Mouse (Mus musculus): ENCODE data around the gene Shank1.

Gene Shank1

DNA sequence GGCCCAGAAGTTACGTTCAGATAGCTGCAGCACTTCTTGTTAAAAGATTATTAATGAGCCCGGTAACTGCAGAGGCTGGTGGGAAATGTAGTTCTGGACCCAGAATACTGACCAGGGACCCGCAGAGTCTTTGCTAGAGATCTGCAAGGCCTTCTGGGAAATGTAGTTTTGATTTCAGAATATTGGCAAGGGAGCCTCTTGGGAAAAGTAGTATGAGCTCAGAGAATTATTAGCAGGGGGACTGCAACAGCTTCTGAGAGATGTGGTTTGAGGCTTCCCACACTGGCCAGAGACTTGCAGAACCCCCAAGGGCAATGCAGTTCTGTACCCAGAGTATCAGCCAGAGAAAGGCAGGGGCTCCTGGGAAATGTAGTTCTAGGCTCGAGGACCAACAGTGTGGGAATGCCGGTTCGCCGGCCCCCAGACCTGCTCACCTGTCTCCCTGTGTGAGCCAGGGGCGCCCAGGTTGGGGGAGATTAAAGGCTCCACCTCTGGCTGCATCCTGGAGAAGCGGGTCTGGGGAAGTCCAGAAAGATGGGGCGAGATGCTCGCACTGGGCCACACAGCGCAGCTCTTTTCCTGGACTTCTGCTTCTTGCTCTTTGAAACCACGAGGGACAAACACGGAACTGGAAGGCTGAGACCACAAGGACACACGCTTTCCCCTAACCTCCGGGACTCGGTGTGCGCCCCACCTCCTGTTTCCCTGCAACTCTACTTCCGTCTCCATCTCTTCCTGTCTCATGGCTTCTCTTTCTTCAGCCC, 64.0 kb downstream of the Shank1 start:
- DNase-seq (ENCODE audit: low read depth, low spot score) = peak; percentile 87

DNA sequence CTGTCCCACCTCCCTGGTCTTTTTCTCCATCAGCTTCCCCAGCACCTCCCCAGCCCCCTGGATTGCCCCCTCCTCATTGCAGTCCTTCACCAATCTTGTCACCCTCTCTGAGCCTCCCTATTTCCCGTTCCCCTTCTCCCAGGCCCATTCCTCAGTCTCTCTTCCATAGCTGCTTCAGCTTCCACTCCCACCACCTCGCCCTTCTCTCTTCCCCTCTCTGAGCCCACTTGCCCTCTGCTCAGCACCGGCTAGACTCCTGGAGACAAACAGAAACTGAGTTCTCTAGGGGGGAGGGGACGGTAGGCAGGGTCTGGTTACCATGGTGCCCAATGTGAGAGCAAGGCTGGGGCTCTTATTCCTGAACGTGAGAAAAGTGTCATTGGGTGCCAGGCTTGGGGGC, 64.7 kb downstream of the Shank1 start:
- DNase-seq (ENCODE audit: low read depth, low spot score) = no peak

DNA sequence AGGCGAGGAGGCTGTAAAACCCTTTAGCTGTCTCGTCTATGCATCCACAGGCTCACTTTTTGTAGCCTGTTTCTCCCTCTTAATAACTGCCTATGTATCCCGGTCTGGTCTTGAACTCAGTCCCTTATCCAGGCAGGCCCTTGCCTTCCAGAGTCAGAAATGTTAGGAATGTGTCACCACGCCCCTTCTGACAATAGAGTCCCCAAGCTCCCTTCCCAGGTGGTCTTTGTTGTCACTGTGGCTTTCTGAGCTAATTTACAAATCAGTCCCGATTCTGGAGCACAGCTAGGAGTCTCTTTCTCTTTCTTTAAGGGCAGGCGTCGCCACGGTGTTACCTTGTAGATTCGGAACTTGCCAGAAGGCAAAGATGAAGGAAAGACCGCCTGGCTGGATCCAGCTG, 65.2 kb downstream of the Shank1 start:
- no peak for DNase-seq (ENCODE audit: low read depth, low spot score)

DNA sequence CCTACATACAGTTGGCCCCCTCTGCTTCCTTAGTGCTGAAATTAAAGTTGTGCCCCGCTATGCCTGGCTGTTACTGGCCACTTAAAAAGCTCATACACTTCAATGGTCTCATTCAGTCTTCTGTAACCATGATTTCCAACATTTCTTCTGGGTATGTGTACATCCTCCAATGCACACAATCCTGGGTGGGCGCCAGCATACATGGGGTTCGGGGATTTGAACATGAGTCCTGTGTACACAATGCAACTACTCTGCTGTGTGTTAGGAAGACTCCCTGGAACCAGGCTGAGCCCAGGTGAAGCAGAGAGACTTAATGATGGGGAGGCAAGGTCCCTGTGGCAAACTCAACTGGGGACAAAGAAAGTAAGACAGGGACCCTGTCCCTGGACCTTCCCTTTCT, 65.7 kb downstream of the Shank1 start:
- no peak for DNase-seq (ENCODE audit: low read depth, low spot score)

- no peak for DNase-seq (ENCODE audit: low read depth, low spot score)
Measured at GRCm38 (mm10) chr7:44378290-44378689, 68.2 kb downstream of the Shank1 start.

GRCm38 (mm10) chr7:44382541-44382940, 72.5 kb downstream of the Shank1 start:
- DNase-seq (ENCODE audit: low read depth, low spot score) = no peak

GRCm38 (mm10) chr7:44383980-44384715, 74.1 kb downstream of the Shank1 start, which contains the start of gene Syt3:
Gene Syt3 (plus strand): TSS chr7:44384102.
- peak; percentile 65 for DNase-seq (ENCODE audit: low read depth, low spot score)

- DNase-seq (ENCODE audit: low read depth, low spot score) = no peak
Measured at GRCm38 (mm10) chr7:44384716-44385059, 74.6 kb downstream of the Shank1 start.

GRCm38 (mm10) chr7:44385720-44386119, 75.7 kb downstream of the Shank1 start, which contains the start of gene 1700008O03Rik:
Gene 1700008O03Rik (minus strand): TSS chr7:44385820.
- no peak for DNase-seq (ENCODE audit: low read depth, low spot score)

GRCm38 (mm10) chr7:44391831-44392230, 81.8 kb downstream of the Shank1 start:
- DNase-seq (ENCODE audit: low read depth, low spot score) = no peak

DNA sequence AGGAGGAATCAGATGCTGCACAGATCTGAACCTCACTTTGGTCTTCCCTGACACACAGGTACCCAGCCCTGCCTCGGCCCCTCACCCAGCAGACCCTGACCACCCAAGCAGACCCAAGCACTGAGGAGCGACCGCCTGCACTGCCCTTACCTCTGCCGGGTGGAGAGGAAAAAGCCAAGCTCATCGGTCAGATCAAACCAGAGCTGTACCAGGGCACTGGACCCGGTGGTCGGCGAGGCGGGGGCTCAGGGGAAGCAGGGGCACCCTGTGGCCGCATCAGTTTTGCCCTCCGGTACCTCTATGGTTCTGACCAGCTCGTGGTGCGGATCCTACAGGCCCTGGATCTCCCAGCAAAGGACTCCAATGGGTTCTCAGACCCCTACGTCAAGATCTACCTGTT, 82.3 kb downstream of the Shank1 start:
- no peak for DNase-seq (ENCODE audit: low read depth, low spot score)

- DNase-seq (ENCODE audit: low read depth, low spot score) = no peak
Measured at GRCm38 (mm10) chr7:44393284-44393683, 83.2 kb downstream of the Shank1 start.

- DNase-seq (ENCODE audit: low read depth, low spot score) = peak; percentile 85
Measured at GRCm38 (mm10) chr7:44398570-44398969, 88.5 kb downstream of the Shank1 start.

DNA sequence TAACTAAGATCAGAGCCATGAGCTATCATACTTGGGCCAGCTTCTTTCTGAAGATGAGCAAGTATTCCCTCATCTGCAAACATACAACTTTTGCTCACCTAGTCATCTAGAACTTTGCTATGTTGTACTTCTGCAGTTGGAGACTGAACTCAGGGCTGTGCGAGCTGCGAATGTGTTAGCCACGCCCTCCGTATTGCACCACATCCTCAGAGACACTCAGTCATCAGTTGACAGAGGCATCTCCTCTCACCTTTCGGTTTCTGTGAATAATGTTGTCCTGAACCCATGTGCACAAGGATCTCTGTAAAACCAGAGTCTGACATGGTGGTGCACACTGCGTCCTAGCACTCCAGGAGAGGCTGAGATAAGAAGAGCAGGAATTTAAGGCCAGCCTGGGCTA, 91.6 kb downstream of the Shank1 start:
- DNase-seq (ENCODE audit: low read depth, low spot score) = peak; percentile 65

GRCm38 (mm10) chr7:44405346-44406014, 95.4 kb downstream of the Shank1 start:
- DNase-seq (ENCODE audit: low read depth, low spot score) = peak; percentile 96

DNA sequence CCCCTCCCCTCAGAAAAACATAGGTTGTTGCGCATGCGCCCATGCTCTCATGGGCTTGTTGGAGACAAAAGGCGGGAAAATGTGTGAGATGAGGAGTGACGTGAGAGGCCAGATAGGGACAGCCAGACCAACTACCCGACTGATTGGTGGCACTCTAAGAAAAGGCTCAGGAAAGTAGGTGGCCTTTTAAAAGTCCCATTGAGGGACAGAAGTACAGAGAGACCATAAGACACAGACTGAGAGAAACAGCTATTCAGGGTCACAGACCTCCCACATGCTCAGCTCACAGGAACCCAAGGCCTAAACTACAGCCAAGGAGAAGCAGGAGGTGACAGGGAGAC, 95.9 kb downstream of the Shank1 start:
- no peak for DNase-seq (ENCODE audit: low read depth, low spot score)
